Comparison of ENCODE assay signal across 23 mouse cellular contexts in the genomic region with DNA sequence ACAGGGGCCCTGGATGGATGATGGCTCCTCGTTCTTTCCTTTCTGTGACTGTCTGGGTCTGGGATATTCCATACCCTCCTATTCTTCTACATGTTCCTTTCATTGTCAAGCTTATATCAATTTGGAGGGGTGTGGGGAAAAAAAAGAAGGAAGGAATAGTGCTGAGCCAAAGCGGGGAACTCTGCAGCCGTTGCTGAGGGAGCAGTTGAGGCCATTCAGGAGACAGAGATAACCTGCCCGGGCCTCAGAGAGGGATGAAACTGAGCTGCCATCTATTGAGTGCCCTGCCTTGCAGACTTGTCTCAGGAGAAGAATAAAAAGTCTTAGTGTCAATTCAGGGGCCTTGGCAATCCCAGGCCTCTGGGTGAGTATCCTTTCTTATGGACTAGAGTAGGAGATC.
A peak's percentile ranks its signal among the peaks of the same experiment; 100 is the strongest.
DNase-seq lines count a peak whose midpoint lies in the region; ATAC-seq and TF ChIP-seq lines count a peak whose summit lies in the region.
"Had no signal": no experiment of that assay in that cellular context is flagged by ENCODE, and none has a peak within 500 bp of the region (broad histone marks: within the 10 kb centered on the region; RNA-seq: fewer than 3 reads in every experiment).

No protein-coding gene starts in this region.

- 76% methylated on average over 4 of the region's 4 CpGs for WGBS in heart, embryonic 10.5 days
- WGBS in midbrain, embryonic 11.5 days: 87% methylated on average over 4 of the region's 4 CpGs
- WGBS in midbrain, embryonic 15.5 days: 84% methylated on average over 4 of the region's 4 CpGs

- no peak for TF ChIP-seq CTCF in MEL (IDR thresholded peaks at IDR 0.05 in 2 of 3, conservative IDR thresholded peaks at IDR 0.05 in 1 of 3; ENCODE audit: control insufficient read depth in 1 of 3, insufficient read depth in 1 of 3, low read depth in 2 of 3, low read length in 3 of 3, poor library complexity in 1 of 3, severe bottlenecking in 1 of 3)

- TF ChIP-seq POLR2A in MEL (IDR thresholded peaks at IDR 0.05; ENCODE audit: control insufficient read depth in 1 of 2, insufficient read depth in 1 of 2, low read depth in 1 of 2, low read length in 2 of 2, poor library complexity in 1 of 2): no peak

- H3K4me1 ChIP-seq in heart, embryonic 10.5 days: no peaks in the 10 kb centered on the region
- peaks cover 2% of the 10 kb centered on the region; the same call in 1 of the 2 replicates for H3K4me1 ChIP-seq in midbrain, embryonic 11.5 days (ENCODE audit: control insufficient read depth, insufficient read depth, low read length)
- H3K4me1 ChIP-seq in midbrain, embryonic 15.5 days: no peaks in the 10 kb centered on the region
- peaks cover 0 to 17% of the 10 kb centered on the region in 2 experiments; a peak in 2 of 4 replicates for H3K4me1 ChIP-seq in MEL (ENCODE audit: control insufficient read depth in 1 of 2, insufficient read depth in 2 of 2, low read length in 2 of 2)

- peak; percentile 53 for DNase-seq in heart, adult 11 months
- no peak for DNase-seq in heart, postnatal 36 days
- DNase-seq in heart, embryonic 10.5 days (ENCODE audit: low spot score): peak; percentile 60
- DNase-seq in heart, adult 18-20 months: no peak
- peak; percentile 37 for DNase-seq in midbrain, embryonic 11.5 days (ENCODE audit: low spot score, missing footprints)
- DNase-seq in MEL (ENCODE audit: low read depth, low spot score): peak; percentile 4
- DNase-seq in testis, postnatal 14 days (ENCODE audit: low spot score): no peak
- DNase-seq: adrenal gland, adult 2 months; adrenal gland, adult 8-10 months; adrenal gland, postnatal 10 days; adrenal gland, postnatal 14 days; adrenal gland, postnatal 25 days; adrenal gland, postnatal 36 days; B cell, adult 2 months; cerebellum, adult 11 months; cerebellum, adult 11-12 months; cerebellum, adult 18-20 months had no signal

- intact Hi-C loops in heart, postnatal 36 days (cut with DNase I): no loop called here

- H3K9ac ChIP-seq in midbrain, embryonic 11.5 days (ENCODE audit: low read length): no peak overlapping the region
- no peak overlapping the region for H3K9ac ChIP-seq in midbrain, embryonic 15.5 days
- H3K9ac ChIP-seq in MEL (ENCODE audit: control insufficient read depth, low read depth, low read length, poor library complexity, severe bottlenecking): no peak overlapping the region

- 0 out of 2 replicates have a peak, but pooled peaks cover 4% of the 10 kb centered on the region for H3K27me3 ChIP-seq in heart, embryonic 10.5 days (ENCODE audit: insufficient read depth, poor library complexity, severe bottlenecking)
- H3K27me3 ChIP-seq in midbrain, embryonic 11.5 days (ENCODE audit: control insufficient read depth, insufficient read depth, low read length): no peaks in the 10 kb centered on the region; the same call in 1 of the 2 replicates
- no peaks in the 10 kb centered on the region for H3K27me3 ChIP-seq in midbrain, embryonic 15.5 days (replicated peaks)
- no peaks in the 10 kb centered on the region for H3K27me3 ChIP-seq in MEL (ENCODE audit: control insufficient read depth in 1 of 2, insufficient read depth in 2 of 2, low read length in 2 of 2)
- H3K27me3 ChIP-seq: CH12.LX had no signal

- H3K4me3 ChIP-seq in heart, embryonic 10.5 days: no peak overlapping the region
- H3K4me3 ChIP-seq in midbrain, embryonic 11.5 days (ENCODE audit: low read depth, low read length): no peak overlapping the region
- H3K4me3 ChIP-seq in midbrain, embryonic 15.5 days: no peak overlapping the region
- H3K4me3 ChIP-seq in MEL (ENCODE audit: control insufficient read depth in 1 of 2, insufficient read depth in 1 of 2, low read depth in 2 of 2, low read length in 2 of 2): no peak overlapping the region

- ATAC-seq in midbrain, embryonic 11.5 days (ENCODE audit: low FRiP score): no peak
- ATAC-seq in midbrain, embryonic 15.5 days (replicated peaks): no peak
- ATAC-seq: activated CD4-positive, CD25-positive, alpha-beta regulatory T cell, adult 4 months; CD4-positive, CD25-positive, alpha-beta regulatory T cell, adult 4 months; Patski had no signal

- no peaks in the 10 kb centered on the region for H3K79me2 ChIP-seq in MEL (ENCODE audit: control insufficient read depth, insufficient read depth, low read length, poor library complexity)

- no peaks in the 10 kb centered on the region for H3K9me3 ChIP-seq in heart, embryonic 10.5 days
- H3K9me3 ChIP-seq in midbrain, embryonic 11.5 days (ENCODE audit: control insufficient read depth, low read length): no peaks in the 10 kb centered on the region
- H3K9me3 ChIP-seq in midbrain, embryonic 15.5 days: no peaks in the 10 kb centered on the region
- no peaks in the 10 kb centered on the region for H3K9me3 ChIP-seq in MEL (replicated peaks; ENCODE audit: insufficient read depth, low read length)

- TF ChIP-seq EP300 in MEL (IDR thresholded peaks at IDR 0.05; ENCODE audit: low read depth in 1 of 2, low read length in 2 of 2): no peak

- H3K36me3 ChIP-seq in heart, embryonic 10.5 days: no peaks in the 10 kb centered on the region
- no peaks in the 10 kb centered on the region for H3K36me3 ChIP-seq in midbrain, embryonic 11.5 days (ENCODE audit: control insufficient read depth, insufficient read depth, low read length)
- no peaks in the 10 kb centered on the region for H3K36me3 ChIP-seq in midbrain, embryonic 15.5 days (replicated peaks)
- H3K36me3 ChIP-seq in MEL (ENCODE audit: control insufficient read depth in 1 of 2, insufficient read depth in 2 of 2, low read length in 2 of 2): peaks cover 0 to 24% of the 10 kb centered on the region in 2 experiments
- H3K36me3 ChIP-seq: G1E had no signal

- H3K4me2 ChIP-seq in midbrain, embryonic 11.5 days: no peak overlapping the region
- no peak overlapping the region for H3K4me2 ChIP-seq in midbrain, embryonic 15.5 days

- TF ChIP-seq RAD21 in MEL (IDR thresholded peaks at IDR 0.05; ENCODE audit: low read depth, low read length): no peak

- no peak overlapping the region for H3K27ac ChIP-seq in heart, embryonic 10.5 days
- H3K27ac ChIP-seq in midbrain, embryonic 11.5 days (ENCODE audit: low read depth, low read length): no peak overlapping the region
- no peak overlapping the region for H3K27ac ChIP-seq in midbrain, embryonic 15.5 days
- no peak overlapping the region for H3K27ac ChIP-seq in MEL (ENCODE audit: control insufficient read depth, low read depth, low read length)

TF ChIP-seq in MEL, 35 proteins besides CTCF, POLR2A, EP300 and RAD21:
- TF ChIP-seq TBP (IDR thresholded peaks at IDR 0.05; ENCODE audit: low read depth, low read length) (no peak), MXI1 (IDR thresholded peaks at IDR 0.05; ENCODE audit: low read depth, low read length) (no peak), MAFK (IDR thresholded peaks at IDR 0.05; ENCODE audit: borderline replicate concordance, low read depth, low read length) (no peak), E2F4 (IDR thresholded peaks at IDR 0.05; ENCODE audit: borderline replicate concordance, low read depth, low read length) (no peak), ZKSCAN1 (IDR thresholded peaks at IDR 0.05; ENCODE audit: low read depth, low read length) (no peak)

Comparison
In these comparisons a context has a peak if more than half of its experiments do, and no peak if none do; other contexts are left out.
1. DNase-seq: peak in heart, adult 11 months (single experiment), heart, embryonic 10.5 days (single experiment), midbrain, embryonic 11.5 days (single experiment) and MEL (single experiment); none in heart, postnatal 36 days (0 of 2), heart, adult 18-20 months (0 of 2) and testis, postnatal 14 days (single experiment).